Mouse (Mus musculus) kidney, embryonic 16.5 days (tissue): ENCODE results near the gene Plcb4. TPM values are rescaled to one million over a fixed set of nuclear protein-coding genes. Genes with fewer than 3 reads are reported as not detected.

ENCODE experiments used
- ATAC-seq: fragments of 200-750 bp; cut with Nextera tagmentation; 2 replicates; pipeline ENCODE4 v1.8.0; 2017; ENCODE audit warnings: moderate TSS enrichment; ENCODE audit not compliant: low FRiP score, low TSS enrichment
- H3K27ac ChIP-seq: fragments of 300-500 bp; sonication (generic); 2 replicates; pipeline ENCODE4 v1.5.1; 2014; ENCODE audit warnings: low read length
- H3K27me3 ChIP-seq: fragments of 300-500 bp; sonication (generic); 2 replicates; pipeline ENCODE4 v1.6.1; 2014; ENCODE audit warnings: low read length, control low read depth, mixed read lengths; ENCODE audit not compliant: insufficient read depth
- H3K36me3 ChIP-seq: fragments of 300-500 bp; sonication (generic); 2 replicates; pipeline ENCODE4 v1.6.1; 2014; ENCODE audit warnings: low read length, control low read depth, mixed read lengths; ENCODE audit not compliant: insufficient read depth
- H3K4me1 ChIP-seq: fragments of 300-500 bp; sonication (generic); 2 replicates; pipeline ENCODE4 v1.6.1; 2014; ENCODE audit warnings: low read length, control low read depth, mixed read lengths; ENCODE audit not compliant: insufficient read depth
- H3K4me2 ChIP-seq: fragments of 300-500 bp; sonication (generic); replicated peaks from 2 replicates; pipeline ENCODE4 v1.6.1; 2014; ENCODE audit warnings: low read depth, low read length
- H3K4me3 ChIP-seq: fragments of 300-500 bp; sonication (generic); 2 replicates; pipeline ENCODE4 v1.5.1; 2014; ENCODE audit warnings: mild to moderate bottlenecking, low read length
- H3K9ac ChIP-seq: fragments of 300-500 bp; sonication (generic); replicated peaks from 2 replicates; pipeline ENCODE4 v1.6.1; 2014; ENCODE audit warnings: low read length
- H3K9me3 ChIP-seq: fragments of 300-500 bp; sonication (generic); 2 replicates; pipeline ENCODE4 v1.6.1; 2016; ENCODE audit warnings: low read length, control low read depth
- WGBS: fragments of 180-500 bp; shearing (Covaris S2); extraction: QIAGEN DNeasy Blood & Tissue Kit; methylation state at CpG from one replicate; pipeline ENCODE4 v1.1.7; 2014; 5-methylcytosine and 5-hydroxymethylcytosine counted together
- polyA plus RNA-seq: library from polyadenylated mRNA; unstranded; fragments of >200 nt; fragmentation: Nextera tagmentation; extraction: Ambion mirVana; gene quantifications from 2 replicates; pipeline ENCODE4 v1.2.1, GENCODE M21; 2015

Gene Plcb4
- polyA plus RNA-seq, 1 experiment from 2014 or later: 18.9 TPM

DNA sequence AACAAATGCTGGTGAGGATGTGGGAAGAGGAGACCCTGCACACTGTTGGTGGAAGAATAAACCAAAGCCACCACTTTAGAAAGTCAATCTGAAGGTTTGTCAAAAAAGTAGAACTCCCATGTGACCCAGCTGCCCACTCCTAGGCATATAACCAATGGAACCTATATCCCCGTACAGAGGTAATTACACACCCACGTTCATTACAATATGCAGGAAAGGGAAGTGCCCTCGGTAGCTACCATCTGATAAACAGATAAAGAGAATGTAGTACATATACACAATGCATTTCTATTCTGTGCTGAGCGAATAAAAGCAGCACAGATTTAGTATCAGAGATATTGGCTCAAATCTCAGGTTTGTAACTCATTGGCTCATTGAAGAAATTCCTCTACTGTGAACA lies 242.2 kb downstream of the Plcb4 start:
- Histone ChIP-seq H3K4me1 (no peaks in the 10 kb centered on the region), H3K4me3 (no peak overlapping the region), H3K36me3 (no peaks in the 10 kb centered on the region), H3K27ac (no peak overlapping the region), H3K9ac (no peak overlapping the region), H3K27me3 (no peaks in the 10 kb centered on the region), H3K9me3 (no peaks in the 10 kb centered on the region), H3K4me2 (no peak overlapping the region)
- 86% methylated on average over 4 of the region's 4 CpGs for WGBS
- no peak for ATAC-seq

DNA sequence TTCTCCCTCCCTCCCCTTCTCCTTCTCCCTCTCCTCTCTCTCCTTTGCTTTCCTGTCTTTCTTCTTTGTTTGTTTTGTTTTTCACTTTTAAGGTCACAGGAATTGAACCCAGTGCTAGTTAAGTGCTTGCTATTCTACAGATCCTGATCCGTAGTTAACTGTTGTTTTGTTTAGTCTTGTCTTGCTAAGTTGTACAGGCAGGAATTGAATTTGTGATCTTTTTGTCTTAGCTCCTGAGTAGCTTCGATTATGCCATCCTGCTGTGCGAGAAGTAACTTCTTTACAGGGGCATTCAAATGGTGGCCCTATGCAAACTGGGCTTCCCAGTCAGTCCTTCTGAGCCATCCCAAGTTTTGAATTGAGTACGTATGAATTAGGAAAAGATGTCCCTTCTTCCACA lies 245.5 kb downstream of the Plcb4 start:
- H3K27ac ChIP-seq: no peak overlapping the region
- no peaks in the 10 kb centered on the region for H3K4me1 ChIP-seq
- H3K36me3 ChIP-seq: no peaks in the 10 kb centered on the region
- H3K9ac ChIP-seq: no peak overlapping the region
- no peak overlapping the region for H3K4me3 ChIP-seq
- ATAC-seq: no peak
- no peak overlapping the region for H3K4me2 ChIP-seq
- no peaks in the 10 kb centered on the region for H3K27me3 ChIP-seq
- WGBS: 68% methylated on average over 4 of the region's 4 CpGs
- H3K9me3 ChIP-seq: no peaks in the 10 kb centered on the region

DNA sequence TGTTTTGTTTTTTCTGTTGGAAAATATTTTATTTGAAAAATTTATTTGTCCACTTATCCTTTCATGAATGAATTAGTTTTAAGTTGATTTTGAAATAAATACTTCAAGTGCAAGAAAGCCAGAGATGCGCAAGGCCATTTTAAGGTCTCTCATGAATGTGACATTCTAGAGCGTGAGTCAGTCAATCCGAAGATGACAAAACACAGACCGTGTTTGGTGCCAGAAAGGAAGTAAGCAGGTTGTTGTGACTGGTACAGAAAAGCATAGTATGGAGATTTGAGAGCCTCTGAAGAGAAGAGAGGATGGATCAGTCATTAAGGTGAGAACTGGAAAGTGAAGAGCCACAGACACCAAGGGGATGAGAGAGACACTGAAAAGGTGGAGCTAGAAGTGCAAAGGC lies 246.0 kb downstream of the Plcb4 start:
- Histone ChIP-seq H3K36me3 (no peaks in the 10 kb centered on the region), H3K4me2 (no peak overlapping the region), H3K9ac (no peak overlapping the region), H3K27ac (no peak overlapping the region), H3K9me3 (no peaks in the 10 kb centered on the region), H3K27me3 (no peaks in the 10 kb centered on the region), H3K4me3 (no peak overlapping the region), H3K4me1 (no peaks in the 10 kb centered on the region)
- no peak for ATAC-seq
- WGBS: 79% methylated on average over 4 of the region's 4 CpGs

DNA sequence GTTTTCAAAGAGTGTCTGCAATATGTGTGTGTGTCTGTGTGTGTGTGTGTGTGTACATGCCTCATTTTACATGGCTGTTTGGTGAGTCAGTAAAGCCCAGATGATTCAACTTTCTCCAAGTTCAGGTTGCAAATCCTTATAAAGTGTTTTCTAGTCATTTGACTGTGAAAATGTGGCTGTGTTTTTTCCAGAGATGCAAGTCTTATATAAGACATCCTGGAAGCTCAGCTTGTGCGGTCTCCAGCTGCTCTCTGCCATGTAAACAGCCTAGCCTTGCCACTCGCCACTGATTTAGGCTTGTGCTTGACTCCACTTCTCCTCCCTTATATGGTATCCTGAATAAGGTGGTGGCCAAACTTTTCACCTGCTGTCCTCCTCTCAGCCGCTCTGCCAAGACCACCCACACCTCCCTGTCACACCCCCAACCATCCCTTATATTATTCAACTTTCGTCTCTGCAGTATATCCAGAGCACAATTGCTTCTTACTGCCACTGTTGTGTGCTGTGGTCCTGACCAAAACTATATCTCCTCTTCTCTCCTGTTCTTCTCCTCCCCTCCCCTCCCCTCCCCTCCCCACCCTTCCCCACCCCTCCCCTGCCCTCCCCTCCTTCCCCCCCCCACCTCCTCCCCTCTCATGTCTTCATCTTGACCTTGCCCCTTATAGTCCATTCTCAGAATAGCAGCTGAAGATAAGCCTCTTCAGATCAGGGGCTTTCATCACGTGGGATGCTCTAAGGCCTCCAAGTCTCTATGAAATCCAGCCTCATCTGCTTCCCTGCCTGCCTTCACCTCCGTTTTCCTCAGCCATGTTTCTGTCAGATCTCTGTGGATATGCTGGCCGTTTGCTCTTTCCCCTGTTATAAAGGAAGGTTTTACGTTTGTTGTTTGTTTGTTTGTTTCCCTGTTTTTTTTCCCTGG lies 255.8 kb downstream of the Plcb4 start:
- 70% methylated on average over 8 of the region's 8 CpGs for WGBS
- Histone ChIP-seq H3K4me1 (peaks cover 8% of the 10 kb centered on the region; the same call in 1 of the 2 replicates), H3K9me3 (no peaks in the 10 kb centered on the region), H3K9ac (no peak overlapping the region), H3K36me3 (no peaks in the 10 kb centered on the region), H3K4me2 (no peak overlapping the region), H3K27me3 (no peaks in the 10 kb centered on the region), H3K27ac (no peak overlapping the region), H3K4me3 (no peak overlapping the region)
- ATAC-seq: no peak

DNA sequence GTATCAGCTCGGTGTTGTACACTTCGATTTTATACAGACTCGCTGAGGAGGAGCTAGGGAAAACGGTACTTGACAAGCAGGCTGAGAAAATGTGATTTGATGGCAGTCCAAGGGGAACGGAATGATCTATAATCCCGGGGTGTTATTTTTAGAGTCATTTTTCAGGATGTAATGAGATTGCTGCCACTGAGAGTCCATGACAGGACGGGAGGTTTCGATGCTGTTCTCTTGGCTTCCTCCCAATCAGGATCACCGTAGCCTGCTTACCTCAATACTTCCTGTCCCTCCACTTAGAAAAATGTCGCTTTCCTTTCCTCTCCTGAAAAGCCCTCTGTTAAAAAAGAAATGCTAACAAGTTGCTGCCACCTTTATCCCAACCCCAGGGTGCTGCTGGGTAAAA lies 257.1 kb downstream of the Plcb4 start:
- no peaks in the 10 kb centered on the region for H3K9me3 ChIP-seq
- H3K27me3 ChIP-seq: no peaks in the 10 kb centered on the region
- H3K4me1 ChIP-seq: peaks cover 8% of the 10 kb centered on the region; the same call in 1 of the 2 replicates
- no peak overlapping the region for H3K4me3 ChIP-seq
- no peak overlapping the region for H3K4me2 ChIP-seq
- no peak overlapping the region for H3K27ac ChIP-seq
- H3K9ac ChIP-seq: no peak overlapping the region
- WGBS: 17% methylated on average over 10 of the region's 10 CpGs
- no peak for ATAC-seq
- no peaks in the 10 kb centered on the region for H3K36me3 ChIP-seq

DNA sequence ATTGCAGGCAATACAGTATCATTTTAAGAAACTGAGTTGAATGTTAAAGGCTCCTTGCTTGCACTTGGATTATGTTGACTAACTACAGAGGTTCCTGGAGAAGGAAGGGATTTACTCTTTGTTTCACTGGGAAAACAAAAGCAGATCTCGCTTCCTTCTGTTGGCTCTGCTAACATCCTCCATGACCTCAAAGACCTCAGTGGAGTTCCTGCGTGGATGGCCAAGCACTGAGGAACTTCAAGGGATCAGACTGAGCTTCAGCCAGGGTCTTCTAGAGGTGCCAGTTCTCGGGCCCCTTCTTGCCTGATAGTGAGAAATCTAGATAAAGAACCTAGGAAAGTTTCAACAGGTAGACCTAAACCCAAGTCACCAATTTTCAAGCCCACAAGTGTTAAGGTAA lies 258.2 kb downstream of the Plcb4 start:
- Histone ChIP-seq H3K4me2 (no peak overlapping the region), H3K4me3 (no peak overlapping the region), H3K9ac (no peak overlapping the region), H3K27ac (no peak overlapping the region), H3K4me1 (peaks cover 8% of the 10 kb centered on the region; the same call in 1 of the 2 replicates), H3K36me3 (no peaks in the 10 kb centered on the region), H3K27me3 (no peaks in the 10 kb centered on the region), H3K9me3 (no peaks in the 10 kb centered on the region)
- WGBS: 59% methylated on average over 3 of the region's 3 CpGs
- no peak for ATAC-seq

DNA sequence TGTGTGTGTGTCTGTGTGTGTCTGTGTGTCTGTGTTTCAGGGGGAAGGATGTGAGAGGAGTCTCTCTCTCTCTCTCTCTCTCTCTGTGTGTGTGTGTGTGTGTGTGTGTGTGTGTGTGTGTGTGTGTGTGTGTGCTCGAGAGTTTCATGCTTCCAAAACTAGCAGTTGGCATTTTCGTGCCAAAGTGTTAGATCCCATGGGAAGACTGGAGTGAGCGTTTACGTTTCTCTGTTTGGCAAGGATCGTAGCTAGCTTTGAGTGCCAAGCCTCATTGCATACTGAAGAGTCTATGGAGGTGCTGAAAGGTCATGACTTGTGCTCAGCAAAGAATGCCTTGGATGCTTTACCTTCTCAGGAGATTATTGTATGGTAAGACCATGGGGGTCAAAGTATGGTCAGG lies 259.3 kb downstream of the Plcb4 start:
- Histone ChIP-seq H3K4me1 (peaks cover 8% of the 10 kb centered on the region; the same call in 1 of the 2 replicates), H3K36me3 (no peaks in the 10 kb centered on the region), H3K4me2 (no peak overlapping the region), H3K27me3 (no peaks in the 10 kb centered on the region), H3K27ac (no peak overlapping the region), H3K4me3 (no peak overlapping the region), H3K9ac (no peak overlapping the region), H3K9me3 (no peaks in the 10 kb centered on the region)
- WGBS: 89% methylated on average over 5 of the region's 5 CpGs
- no peak for ATAC-seq

DNA sequence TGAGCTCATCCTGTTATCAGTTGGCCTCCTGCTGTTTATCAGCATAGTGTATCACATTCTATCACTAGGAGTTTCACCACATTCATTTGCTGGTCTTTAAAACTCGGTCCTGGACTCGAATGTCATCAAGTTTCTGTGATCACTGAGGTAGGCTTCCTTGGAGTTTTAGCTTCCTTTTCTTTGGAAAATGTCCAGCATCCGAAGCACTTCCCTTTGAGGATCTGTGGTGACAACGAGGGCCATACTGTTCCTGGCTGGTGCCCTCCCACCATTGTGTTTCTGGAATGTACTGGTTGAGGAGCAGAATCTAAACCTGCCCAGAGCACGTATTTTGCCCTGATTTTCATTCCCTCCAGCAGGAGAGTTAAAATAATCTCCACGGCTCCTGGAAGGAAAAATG lies 260.8 kb downstream of the Plcb4 start:
- 69% methylated on average over 6 of the region's 6 CpGs for WGBS
- Histone ChIP-seq H3K4me3 (no peak overlapping the region), H3K4me1 (peaks cover 8% of the 10 kb centered on the region; the same call in 1 of the 2 replicates), H3K36me3 (no peaks in the 10 kb centered on the region), H3K27ac (no peak overlapping the region), H3K27me3 (no peaks in the 10 kb centered on the region), H3K9ac (no peak overlapping the region), H3K9me3 (no peaks in the 10 kb centered on the region), H3K4me2 (no peak overlapping the region)
- ATAC-seq: no peak

DNA sequence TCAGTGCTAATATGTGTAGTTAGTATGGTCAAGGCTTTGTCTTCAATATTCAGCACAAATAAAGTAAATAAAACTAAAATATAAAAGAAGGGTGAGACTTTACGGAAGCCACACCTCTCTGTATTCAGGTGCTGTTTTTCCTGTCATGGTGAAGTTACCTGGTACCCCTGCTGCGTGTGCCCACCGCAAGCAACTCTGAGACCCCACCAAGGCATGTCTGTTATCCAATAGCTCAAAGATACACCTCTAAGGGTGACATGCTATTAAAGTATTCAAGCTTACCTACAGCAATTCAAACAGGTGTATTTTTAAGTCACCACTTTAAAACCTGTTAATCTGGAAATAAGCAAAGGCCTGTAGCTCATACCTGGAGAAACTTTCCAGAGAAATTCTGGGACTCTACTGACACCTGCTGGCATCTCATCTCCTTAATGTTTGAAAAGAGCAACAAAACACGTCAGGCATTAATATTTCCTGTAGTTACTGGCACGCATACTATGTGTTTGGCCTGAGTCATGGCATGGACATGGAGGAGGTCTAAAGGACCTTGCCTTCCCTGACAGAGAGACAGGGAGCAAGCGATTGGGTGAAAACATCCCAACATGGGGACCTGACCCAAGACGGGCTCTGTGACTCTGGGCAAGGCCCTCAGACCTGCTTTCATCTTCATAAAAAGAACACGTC lies 268.0 kb downstream of the Plcb4 start:
- Histone ChIP-seq H3K9ac (no peak overlapping the region), H3K4me2 (no peak overlapping the region), H3K27me3 (no peaks in the 10 kb centered on the region), H3K27ac (no peak overlapping the region), H3K36me3 (no peaks in the 10 kb centered on the region), H3K9me3 (no peaks in the 10 kb centered on the region), H3K4me3 (no peak overlapping the region), H3K4me1 (no peaks in the 10 kb centered on the region)
- 75% methylated on average over 8 of the region's 8 CpGs for WGBS
- peak; percentile 57 for ATAC-seq
